Mouse (Mus musculus) ES-E14 (cell line): ENCODE data around the gene Pcgf1. TPM values are rescaled to one million over a fixed set of nuclear protein-coding genes. Genes with fewer than 3 reads are reported as not detected.

ENCODE experiments used
- DNase-seq: peaks from one replicate; pipeline ENCODE4 v3.0.0-alpha.2; 2013; ENCODE audit warnings: low read depth, low spot score
- H3K27ac ChIP-seq: 2 replicates; pipeline ENCODE4 v1.5.1; 2012; ENCODE audit warnings: low read depth, mild to moderate bottlenecking, low read length, moderate library complexity, mixed read lengths; ENCODE audit not compliant: poor library complexity, insufficient read depth, severe bottlenecking
- H3K36me3 ChIP-seq: 2 replicates; pipeline ENCODE4 v1.6.1; 2012; ENCODE audit warnings: mild to moderate bottlenecking, low read length, moderate library complexity, mixed read lengths; ENCODE audit not compliant: control insufficient read depth, poor library complexity, insufficient read depth, severe bottlenecking
- H3K4me1 ChIP-seq, 2 experiments: fragments of 150-350 bp in 1 of 2; sonication (generic) in 1 of 2; 2 replicates each; pipeline ENCODE4 v1.6.1; 2012; ENCODE audit warnings: low read length in 2 of 2, mild to moderate bottlenecking in 1 of 2, mixed read lengths in 1 of 2; ENCODE audit not compliant: control insufficient read depth in 2 of 2, insufficient read depth in 2 of 2, poor library complexity in 1 of 2
- H3K4me3 ChIP-seq, 2 experiments: fragments of 150-350 bp in 1 of 2; sonication (generic) in 1 of 2; 2 replicates each; pipeline ENCODE4 v1.5.1; 2012; ENCODE audit warnings: low read length in 2 of 2, low read depth in 1 of 2, mild to moderate bottlenecking in 1 of 2, mixed read lengths in 1 of 2; ENCODE audit not compliant: insufficient read depth in 1 of 2, poor library complexity in 1 of 2, severe bottlenecking in 1 of 2
- H3K9ac ChIP-seq: 2 replicates; pipeline ENCODE4 v1.6.1; 2012; ENCODE audit warnings: low read depth, mild to moderate bottlenecking, low read length, mixed read lengths; ENCODE audit not compliant: poor library complexity, insufficient read depth, severe bottlenecking
- H3K9me3 ChIP-seq: fragments of 150-350 bp; sonication (generic); 2 replicates; pipeline ENCODE4 v1.6.1; 2012; ENCODE audit warnings: low read depth, mild to moderate bottlenecking, low read length; ENCODE audit not compliant: control insufficient read depth, insufficient read depth
- CHD2 ChIP-seq: IDR thresholded peaks from 2 replicates; pipeline ENCODE4 v1.6.1; 2014; ENCODE audit warnings: mild to moderate bottlenecking, low read depth, low read length, inconsistent platforms
- HCFC1 ChIP-seq: IDR thresholded peaks from 2 replicates; pipeline ENCODE4 v1.6.1; 2012; ENCODE audit warnings: low read length, inconsistent platforms, borderline replicate concordance; ENCODE audit not compliant: insufficient read depth
- MAFK ChIP-seq: IDR thresholded peaks from 2 replicates; pipeline ENCODE4 v1.6.1; 2014; ENCODE audit warnings: mild to moderate bottlenecking, low read depth, low read length, inconsistent platforms; ENCODE audit not compliant: insufficient read depth
- ZC3H11A ChIP-seq: IDR thresholded peaks from 2 replicates; pipeline ENCODE4 v1.6.1; 2012; ENCODE audit warnings: low read depth, mild to moderate bottlenecking, inconsistent platforms, low read length, borderline replicate concordance
- ZNF384 ChIP-seq: IDR thresholded peaks from 2 replicates; pipeline ENCODE4 v1.6.1; 2012; ENCODE audit warnings: low read depth, low read length, inconsistent platforms
- in situ Hi-C, 2 experiments: fragments of 600-800 bp; cut with MboI; formaldehyde crosslinking; loops; one replicate each; pipeline ENCODE4 v1.15.1; 2025; ENCODE audit warnings: low sequenced_read_pairs in 2 of 2, inconsistent platforms in 1 of 2; ENCODE audit not compliant: unreplicated experiment in 2 of 2
- total RNA-seq: library from RNA; depleted of rRNA; stranded (reverse); fragments of 300-350 nt; gene quantifications from 2 replicates; pipeline ENCODE4 v1.2.3, GENCODE M21; 2012

The Pcgf1 gene
- total RNA-seq, 1 experiment: 12.7 TPM

GRCm38 (mm10) chr6:83115011-83115671, 37.5 kb downstream of the Pcgf1 start, which contains the start of gene Mogs:
Mogs (plus strand) TSS chr6:83115496.
- no peak within 1 kb of the TSS for H3K27ac ChIP-seq
- in situ Hi-C loops: no loop called here
- no peaks in the 10 kb centered on the region for H3K9me3 ChIP-seq
- peaks cover 4% of the 10 kb centered on the region; the same call in 1 of the 2 replicates for H3K36me3 ChIP-seq
- peak within 1 kb of the TSS; percentile 85 to 99 for H3K4me3 ChIP-seq
- H3K9ac ChIP-seq: peak within 1 kb of the TSS; percentile 82
- no peak for DNase-seq
- H3K4me1 ChIP-seq: peaks cover 0 to 3% of the 10 kb centered on the region in 2 experiments; a peak in 2 of 4 replicates
- TF ChIP-seq HCFC1 (no peak), CHD2 (no peak), ZNF384 (no peak), MAFK (no peak)

- peaks cover 4% of the 10 kb centered on the region; the same call in 1 of the 2 replicates for H3K36me3 ChIP-seq
- no peak for DNase-seq
- H3K27ac ChIP-seq: no peak overlapping the region
- TF ChIP-seq ZNF384: no peak
- TF ChIP-seq CHD2: no peak
- no peak for TF ChIP-seq MAFK
- TF ChIP-seq ZC3H11A: no peak
- peak; percentile 15; the same call in 1 of the 2 replicates for TF ChIP-seq HCFC1
- peak overlapping the region; percentile 82 for H3K9ac ChIP-seq
- H3K4me3 ChIP-seq: peak overlapping the region; percentile 85 to 99
- peaks cover 0 to 3% of the 10 kb centered on the region in 2 experiments; a peak in 2 of 4 replicates for H3K4me1 ChIP-seq
- no peaks in the 10 kb centered on the region for H3K9me3 ChIP-seq
- in situ Hi-C loops: no loop called here
Observed at GRCm38 (mm10) chr6:83115682-83116372, 38.2 kb downstream of the Pcgf1 start.

GRCm38 (mm10) chr6:83116373-83117164, 38.9 kb downstream of the Pcgf1 start:
- in situ Hi-C loops: no loop called here
- DNase-seq: no peak
- Histone ChIP-seq H3K9ac (no peak overlapping the region), H3K27ac (no peak overlapping the region), H3K9me3 (no peaks in the 10 kb centered on the region), H3K36me3 (peaks cover 4% of the 10 kb centered on the region; the same call in 1 of the 2 replicates), H3K4me1 (peaks cover 0 to 3% of the 10 kb centered on the region in 2 experiments; a peak in 2 of 4 replicates), H3K4me3 (peak overlapping the region; percentile 85 to 99; a peak in 3 of 4 replicates)
- TF ChIP-seq HCFC1 (no peak), MAFK (no peak), ZC3H11A (no peak), CHD2 (no peak), ZNF384 (no peak)

GRCm38 (mm10) chr6:83117165-83117438, 39.4 kb downstream of the Pcgf1 start:
- Histone ChIP-seq H3K27ac (no peak overlapping the region), H3K4me1 (peaks cover 0 to 3% of the 10 kb centered on the region in 2 experiments; a peak in 2 of 4 replicates), H3K9me3 (no peaks in the 10 kb centered on the region), H3K4me3 (no peak overlapping the region), H3K9ac (no peak overlapping the region), H3K36me3 (peaks cover 4% of the 10 kb centered on the region; the same call in 1 of the 2 replicates)
- DNase-seq: no peak
- in situ Hi-C loops: no loop called here
- TF ChIP-seq MAFK (no peak), ZC3H11A (no peak), CHD2 (no peak), HCFC1 (no peak), ZNF384 (no peak)
